Mouse (Mus musculus) kidney, adult 2 months (tissue): ENCODE measurements around the gene Dnah14. TPM values are rescaled to one million over a fixed set of nuclear protein-coding genes. Genes with fewer than 3 reads are reported as not detected.

Experiments used
- DNase-seq: peaks from one replicate; pipeline ENCODE4 v3.0.0; 2021
- H3K27ac ChIP-seq: fragments of 200-500 bp; 2 replicates; pipeline ENCODE4 v1.5.1; 2012; ENCODE audit warnings: low read depth, low read length, control low read depth, inconsistent platforms; ENCODE audit not compliant: insufficient read depth
- H3K27me3 ChIP-seq: fragments of 200-500 bp; replicated peaks from 2 replicates; pipeline ENCODE4 v1.6.1; 2012; ENCODE audit warnings: mild to moderate bottlenecking, moderate library complexity, low read length, inconsistent platforms; ENCODE audit not compliant: control insufficient read depth, insufficient read depth
- H3K36me3 ChIP-seq: fragments of 200-500 bp; 2 replicates; pipeline ENCODE4 v1.6.1; 2012; ENCODE audit warnings: mild to moderate bottlenecking, moderate library complexity, low read length, inconsistent platforms; ENCODE audit not compliant: control insufficient read depth, insufficient read depth
- H3K4me1 ChIP-seq: fragments of 200-500 bp; 2 replicates; pipeline ENCODE4 v1.6.1; 2011; ENCODE audit warnings: low read length; ENCODE audit not compliant: control insufficient read depth, insufficient read depth
- H3K4me3 ChIP-seq: fragments of 200-500 bp; 2 replicates; pipeline ENCODE4 v1.5.1; 2011; ENCODE audit warnings: mild to moderate bottlenecking, low read depth, low read length, control low read depth; ENCODE audit not compliant: insufficient read depth
- CTCF ChIP-seq: fragments of 200-500 bp; conservative IDR thresholded peaks from 2 replicates; pipeline ENCODE4 v1.5.1; 2011; ENCODE audit warnings: low read depth, mild to moderate bottlenecking, control low read depth, low read length, moderate library complexity, mixed read lengths; ENCODE audit not compliant: insufficient read depth, insufficient read length
- POLR2A ChIP-seq: fragments of 200-500 bp; IDR thresholded peaks from one replicate; pipeline ENCODE4 v1.6.1; 2011; ENCODE audit warnings: low read depth, low read length, control low read depth
- WGBS: fragments of 180-500 bp; shearing (Covaris S2); methylation state at CpG from one replicate; pipeline ENCODE4 v1.1.7; 2018; 5-methylcytosine and 5-hydroxymethylcytosine counted together
- polyA plus RNA-seq: library from polyadenylated mRNA; depleted of rRNA; stranded (reverse); fragments of >200 nt; gene quantifications from 2 replicates; pipeline ENCODE4 v1.2.3, GENCODE M21; 2012

The Dnah14 gene
- polyA plus RNA-seq, 1 experiment: not detected

DNA sequence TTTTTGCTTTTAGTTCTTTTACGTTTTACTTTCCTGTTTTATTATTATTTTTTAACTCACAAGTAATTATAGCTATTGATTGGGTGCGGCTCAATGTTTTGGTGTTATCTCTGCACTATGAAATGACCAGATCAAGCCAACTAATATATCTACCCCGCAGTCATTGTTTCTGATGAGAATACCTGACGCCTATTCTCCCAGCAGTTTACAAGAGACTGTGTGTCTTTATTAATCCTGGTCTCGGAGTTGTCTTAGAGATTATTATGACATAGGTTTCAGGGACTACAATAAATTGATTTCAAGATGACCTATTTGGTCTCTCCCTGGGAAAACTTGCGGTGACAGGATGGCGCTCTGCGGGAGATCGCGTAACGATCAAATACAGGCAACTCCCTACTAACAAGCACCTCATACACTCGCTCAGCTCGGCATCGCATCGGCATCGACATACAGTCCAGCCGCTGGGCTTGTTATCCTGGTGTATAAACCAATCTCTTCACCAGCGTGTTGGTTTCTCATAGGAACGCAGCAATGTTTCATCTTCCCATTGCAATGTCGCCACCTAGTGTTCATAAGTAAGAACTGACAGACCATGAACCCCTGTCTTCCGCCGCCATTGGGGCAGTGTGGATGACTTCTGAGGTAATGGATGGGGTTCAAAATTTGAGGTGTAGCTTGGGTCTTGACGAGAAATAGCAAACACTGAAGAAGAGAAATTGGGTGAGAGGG lies 31.2 kb upstream of the Dnah14 start:
- WGBS: 31% methylated on average over 23 of the region's 23 CpGs
- Histone ChIP-seq H3K27ac (no peak overlapping the region), H3K4me1 (peaks cover 7% of the 10 kb centered on the region), H3K4me3 (no peak overlapping the region), H3K36me3 (no peaks in the 10 kb centered on the region), H3K27me3 (no peaks in the 10 kb centered on the region)
- peak; percentile 76 for DNase-seq
- TF ChIP-seq POLR2A: no peak
- peak; percentile 85 for TF ChIP-seq CTCF

DNA sequence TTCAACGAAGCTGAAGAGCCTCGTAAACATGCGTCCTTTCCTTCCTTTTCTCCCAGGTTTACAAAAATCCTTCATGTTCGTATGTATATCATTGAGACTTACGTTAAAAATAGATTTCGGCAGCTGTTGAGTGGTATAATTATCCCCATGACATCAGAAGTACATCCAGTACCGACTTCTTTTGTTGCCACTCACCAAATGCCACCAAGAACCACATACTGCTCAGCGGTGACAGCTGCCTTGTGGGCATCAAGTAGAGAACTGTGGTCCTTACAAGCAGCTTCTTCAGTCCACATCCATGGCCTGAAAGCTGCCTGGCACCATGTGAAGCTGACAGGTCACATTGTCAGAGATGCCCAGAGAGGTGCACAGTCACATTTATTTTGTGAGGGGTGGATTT lies 26.4 kb upstream of the Dnah14 start:
- no peak for TF ChIP-seq CTCF
- TF ChIP-seq POLR2A: no peak
- DNase-seq: no peak
- H3K27me3 ChIP-seq: no peaks in the 10 kb centered on the region
- H3K4me1 ChIP-seq: no peaks in the 10 kb centered on the region
- no peaks in the 10 kb centered on the region for H3K36me3 ChIP-seq
- no peak overlapping the region for H3K4me3 ChIP-seq
- WGBS: 92% methylated on average over 8 of the region's 8 CpGs
- H3K27ac ChIP-seq: no peak overlapping the region

DNA sequence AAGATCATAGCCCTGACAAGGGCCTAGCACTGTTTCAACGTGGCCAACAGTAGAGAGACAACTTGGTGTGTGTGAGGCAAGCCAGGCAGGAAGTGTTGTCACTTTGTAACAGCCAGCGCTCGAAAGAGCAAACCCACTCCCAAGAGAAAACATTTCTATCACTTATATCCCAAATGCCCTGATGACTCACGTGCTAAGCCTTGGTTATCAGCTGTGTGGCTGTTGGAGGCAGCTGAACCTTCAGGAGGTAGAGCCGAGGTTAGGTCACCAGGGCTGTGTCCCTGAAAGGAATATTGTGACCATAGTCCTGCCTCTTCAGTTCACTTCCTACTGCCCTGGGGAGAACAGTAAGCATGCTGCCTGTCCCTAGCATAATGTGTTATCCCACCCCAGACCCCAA lies 25.5 kb upstream of the Dnah14 start:
- WGBS: 59% methylated on average over 5 of the region's 5 CpGs
- DNase-seq: no peak

DNA sequence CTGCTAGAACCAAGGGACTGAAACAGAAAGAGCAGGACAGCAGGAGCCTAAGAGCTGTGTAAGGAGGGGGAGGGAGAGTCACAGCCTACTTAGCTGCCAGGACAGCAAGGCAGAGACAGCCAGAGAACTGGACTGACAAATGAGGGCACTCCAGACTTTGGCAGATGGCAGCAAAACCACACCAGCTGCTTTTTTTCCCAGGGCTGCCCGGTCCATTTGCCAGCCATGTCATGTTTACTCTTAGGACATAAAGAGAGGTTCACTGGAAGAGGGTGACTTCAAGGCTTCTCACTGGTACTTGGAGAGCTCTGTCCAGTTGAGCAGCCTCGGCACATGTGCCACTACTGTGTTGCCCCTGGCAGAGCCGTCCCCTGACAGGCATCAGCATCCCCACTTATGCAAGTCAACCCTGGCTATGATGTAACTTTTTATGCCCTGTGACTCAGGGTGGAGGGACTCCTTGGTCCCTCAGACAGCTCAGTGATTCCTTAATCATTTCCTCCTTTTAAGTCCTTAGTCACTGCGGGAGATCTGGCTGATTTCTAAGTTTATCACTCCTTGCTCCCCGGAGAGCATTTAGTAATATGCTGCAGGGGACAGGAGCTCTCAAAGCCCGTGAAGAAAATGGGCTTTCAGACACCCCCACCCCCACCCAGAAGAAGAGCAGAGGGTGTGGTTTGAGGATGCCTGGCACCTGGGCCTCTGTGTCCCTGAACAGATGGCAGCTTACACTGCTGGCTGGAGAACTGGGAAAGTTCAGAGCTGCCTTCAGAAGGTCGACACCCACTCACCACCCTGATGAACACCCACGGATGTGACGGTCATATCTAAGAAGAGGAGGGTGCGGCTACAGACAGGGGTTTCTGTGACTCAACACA lies 23.6 kb upstream of the Dnah14 start:
- Histone ChIP-seq H3K36me3 (no peaks in the 10 kb centered on the region), H3K27me3 (no peaks in the 10 kb centered on the region), H3K27ac (no peak overlapping the region), H3K4me1 (no peaks in the 10 kb centered on the region), H3K4me3 (no peak overlapping the region)
- DNase-seq: no peak
- WGBS: 32% methylated on average over 10 of the region's 10 CpGs
- TF ChIP-seq POLR2A: no peak
- TF ChIP-seq CTCF: no peak

More for the DNA sequence above, 25.5 kb upstream of the Dnah14 start:
- no peak overlapping the region for H3K4me3 ChIP-seq
- TF ChIP-seq CTCF (no peak), POLR2A (no peak)
- H3K4me1 ChIP-seq: no peaks in the 10 kb centered on the region
- H3K36me3 ChIP-seq: no peaks in the 10 kb centered on the region
- no peaks in the 10 kb centered on the region for H3K27me3 ChIP-seq
- no peak overlapping the region for H3K27ac ChIP-seq

DNA sequence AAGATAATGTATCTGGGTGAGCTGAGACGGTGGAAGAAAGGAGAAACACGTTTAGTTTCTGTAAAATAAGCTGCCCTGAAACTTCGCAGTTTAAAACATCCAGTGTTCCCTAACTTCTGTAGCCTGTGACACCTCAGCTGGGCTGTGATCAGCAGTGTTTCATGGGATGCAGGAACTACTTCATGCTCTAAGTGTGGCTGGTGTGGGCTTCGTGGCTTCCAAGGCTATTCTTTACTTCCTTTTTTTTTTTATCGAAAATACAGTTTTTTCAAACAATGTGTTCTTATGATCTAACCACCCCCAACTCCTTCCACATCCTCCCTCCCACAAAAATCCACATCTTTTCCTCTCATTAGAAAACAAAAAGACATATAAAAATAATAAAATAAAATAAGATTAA lies 20.9 kb upstream of the Dnah14 start:
- H3K4me1 ChIP-seq: no peaks in the 10 kb centered on the region
- no peak overlapping the region for H3K27ac ChIP-seq
- no peak for DNase-seq
- 70% methylated on average over 5 of the region's 5 CpGs for WGBS
- H3K4me3 ChIP-seq: no peak overlapping the region
- no peaks in the 10 kb centered on the region for H3K36me3 ChIP-seq
- TF ChIP-seq POLR2A: no peak
- TF ChIP-seq CTCF: no peak
- H3K27me3 ChIP-seq: no peaks in the 10 kb centered on the region

DNA sequence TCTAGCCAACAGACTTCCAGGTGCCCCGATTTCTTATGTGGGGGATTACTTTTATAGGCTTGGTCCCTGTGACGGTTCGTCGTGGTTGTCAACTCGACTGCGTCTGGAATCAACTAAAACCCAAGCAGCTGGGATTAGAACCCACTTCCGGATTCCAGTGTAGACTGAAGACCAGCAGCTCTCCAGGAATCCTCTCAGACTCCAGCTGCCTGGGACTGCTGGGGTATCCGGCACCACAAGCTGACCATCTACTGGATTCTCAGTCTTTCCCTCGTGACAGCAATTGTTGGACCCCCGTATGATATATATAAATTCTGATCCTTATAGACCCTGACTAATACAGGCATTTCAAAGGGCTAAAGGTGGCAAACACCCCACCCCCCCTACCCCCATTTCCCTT lies 16.7 kb upstream of the Dnah14 start:
- DNase-seq: no peak
- Histone ChIP-seq H3K4me1 (no peaks in the 10 kb centered on the region), H3K27ac (no peak overlapping the region), H3K36me3 (no peaks in the 10 kb centered on the region), H3K4me3 (no peak overlapping the region), H3K27me3 (no peaks in the 10 kb centered on the region)
- 88% methylated on average over 10 of the region's 10 CpGs for WGBS
- no peak for TF ChIP-seq CTCF
- TF ChIP-seq POLR2A: no peak

DNA sequence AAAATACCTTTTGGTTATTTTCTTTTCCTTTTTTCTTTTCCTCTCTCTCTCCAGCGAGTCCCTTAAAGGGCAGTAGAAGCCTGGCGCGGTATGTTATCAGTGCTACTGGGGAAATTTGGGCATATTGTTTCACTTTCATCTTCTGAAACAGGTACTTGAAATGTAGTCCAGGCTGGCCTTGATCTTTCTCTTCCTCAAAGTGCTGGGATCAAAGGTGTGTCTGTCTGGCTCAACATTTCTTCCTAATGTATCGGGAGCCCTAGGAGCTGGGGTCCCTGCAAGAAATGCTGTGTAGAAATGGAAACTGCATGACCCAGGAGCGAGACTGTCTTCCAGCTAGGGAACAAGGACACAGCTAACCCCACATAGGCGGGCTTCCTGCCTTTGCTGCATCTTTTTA lies 16.0 kb upstream of the Dnah14 start:
- WGBS: 90% methylated on average over 6 of the region's 6 CpGs
- DNase-seq: no peak
- Histone ChIP-seq H3K36me3 (no peaks in the 10 kb centered on the region), H3K4me3 (no peak overlapping the region), H3K4me1 (no peaks in the 10 kb centered on the region), H3K27me3 (no peaks in the 10 kb centered on the region), H3K27ac (no peak overlapping the region)
- TF ChIP-seq CTCF (no peak), POLR2A (no peak)
